Mouse (Mus musculus) ES-Bruce4 (cell line): ENCODE measurements around the gene Pphln1. TPM values are rescaled to one million over a fixed set of nuclear protein-coding genes. Genes with fewer than 3 reads are reported as not detected.

Source experiments
- H3K27ac ChIP-seq: 2 replicates; pipeline ENCODE4 v1.5.1; 2012; ENCODE audit warnings: low read length, inconsistent platforms; ENCODE audit not compliant: insufficient read depth
- H3K27me3 ChIP-seq: 2 replicates; pipeline ENCODE4 v1.6.1; 2012; ENCODE audit warnings: mild to moderate bottlenecking, low read length, inconsistent platforms; ENCODE audit not compliant: control insufficient read depth, poor library complexity, insufficient read depth, severe bottlenecking
- H3K36me3 ChIP-seq: 2 replicates; pipeline ENCODE4 v1.6.1; 2012; ENCODE audit warnings: inconsistent platforms, mild to moderate bottlenecking, low read length, moderate library complexity; ENCODE audit not compliant: control insufficient read depth, poor library complexity, insufficient read depth, severe bottlenecking
- H3K4me1 ChIP-seq: one replicate; pipeline ENCODE4 v1.8.1; 2011; ENCODE audit warnings: low read length; ENCODE audit not compliant: control insufficient read depth, insufficient read depth
- H3K4me3 ChIP-seq: 2 replicates; pipeline ENCODE4 v1.5.1; 2011; ENCODE audit warnings: low read depth, mild to moderate bottlenecking, low read length
- H3K9ac ChIP-seq: 2 replicates; pipeline ENCODE4 v1.6.1; 2012; ENCODE audit warnings: low read depth, mild to moderate bottlenecking, inconsistent platforms; ENCODE audit not compliant: poor library complexity, severe bottlenecking
- H3K9me3 ChIP-seq: replicated peaks from 2 replicates; pipeline ENCODE4 v1.6.1; 2012; ENCODE audit warnings: mild to moderate bottlenecking, low read length, inconsistent platforms; ENCODE audit not compliant: control insufficient read depth, poor library complexity, insufficient read depth, severe bottlenecking
- CTCF ChIP-seq: IDR thresholded peaks from one replicate; pipeline ENCODE4 v1.8.1; 2011; ENCODE audit warnings: low read depth, low read length
- EP300 ChIP-seq: IDR thresholded peaks from 2 replicates; pipeline ENCODE4 v1.6.1; 2011; ENCODE audit warnings: low read depth, low read length; ENCODE audit not compliant: insufficient read depth
- POLR2A ChIP-seq: IDR thresholded peaks from one replicate; pipeline ENCODE4 v1.8.1; 2011; ENCODE audit warnings: low read length; ENCODE audit not compliant: insufficient read depth
- polyA plus RNA-seq: library from polyadenylated mRNA; stranded (reverse); fragments of >200 nt; gene quantifications from 2 replicates; pipeline ENCODE4 v1.2.4, GENCODE M21; 2011; ENCODE audit warnings: low read depth; ENCODE audit not compliant: missing spikeins, insufficient read depth, insufficient read length

The Pphln1 gene
- polyA plus RNA-seq, 1 experiment, result 65.8 TPM

DNA sequence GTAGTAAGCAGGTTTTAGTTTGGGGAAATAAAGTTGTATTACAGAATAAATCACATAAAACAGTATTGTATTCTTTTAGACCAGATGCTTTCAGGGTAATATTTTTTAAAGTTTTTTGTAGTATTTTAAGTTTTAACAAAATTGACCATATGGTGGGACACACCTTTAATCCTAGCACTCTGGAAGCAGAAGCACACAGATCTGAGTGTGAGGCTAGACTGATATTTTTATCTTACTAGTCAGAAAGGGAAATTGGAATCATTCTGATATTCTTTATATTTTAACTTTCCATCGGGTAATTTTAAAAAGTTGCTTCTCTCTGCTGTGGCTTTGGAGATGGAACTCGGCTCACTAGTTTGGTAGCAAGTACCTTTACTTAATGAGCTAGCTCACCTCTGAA, 4.6 kb downstream of the Pphln1 start:
- H3K9ac ChIP-seq, result no peak overlapping the region
- TF ChIP-seq POLR2A, result no peak
- TF ChIP-seq EP300, result no peak
- no peak for TF ChIP-seq CTCF
- no peaks in the 10 kb centered on the region; the same call in 1 of the 2 replicates for H3K27me3 ChIP-seq
- H3K9me3 ChIP-seq, result no peaks in the 10 kb centered on the region
- no peak overlapping the region for H3K4me3 ChIP-seq
- no peak overlapping the region for H3K27ac ChIP-seq
- no peaks in the 10 kb centered on the region for H3K36me3 ChIP-seq
- H3K4me1 ChIP-seq, result no peaks in the 10 kb centered on the region

DNA sequence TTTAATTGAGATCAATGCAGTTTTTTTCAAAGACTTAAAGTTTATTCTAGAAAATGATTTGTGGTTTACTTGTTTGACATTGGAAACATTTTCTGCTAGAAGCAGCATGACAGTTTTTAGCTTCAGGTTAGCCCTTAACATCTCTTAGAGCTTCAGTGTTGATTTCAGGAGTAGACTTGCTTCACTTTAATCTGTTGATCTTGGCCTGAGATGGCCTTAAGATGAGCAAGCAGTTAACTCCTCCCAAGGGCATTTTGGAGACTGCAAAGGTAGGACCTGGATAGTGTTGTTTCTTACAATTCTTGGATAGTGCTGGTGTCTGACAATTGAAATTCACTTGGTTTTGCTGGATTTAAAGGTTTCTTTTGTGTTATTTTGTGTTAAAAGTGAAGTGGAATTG, 6.7 kb downstream of the Pphln1 start:
- Histone ChIP-seq H3K27ac (no peak overlapping the region), H3K4me1 (no peaks in the 10 kb centered on the region), H3K27me3 (no peaks in the 10 kb centered on the region; the same call in 1 of the 2 replicates), H3K9ac (no peak overlapping the region), H3K4me3 (no peak overlapping the region), H3K36me3 (no peaks in the 10 kb centered on the region; the same call in 1 of the 2 replicates), H3K9me3 (no peaks in the 10 kb centered on the region)
- TF ChIP-seq POLR2A (no peak), EP300 (no peak), CTCF (no peak)

DNA sequence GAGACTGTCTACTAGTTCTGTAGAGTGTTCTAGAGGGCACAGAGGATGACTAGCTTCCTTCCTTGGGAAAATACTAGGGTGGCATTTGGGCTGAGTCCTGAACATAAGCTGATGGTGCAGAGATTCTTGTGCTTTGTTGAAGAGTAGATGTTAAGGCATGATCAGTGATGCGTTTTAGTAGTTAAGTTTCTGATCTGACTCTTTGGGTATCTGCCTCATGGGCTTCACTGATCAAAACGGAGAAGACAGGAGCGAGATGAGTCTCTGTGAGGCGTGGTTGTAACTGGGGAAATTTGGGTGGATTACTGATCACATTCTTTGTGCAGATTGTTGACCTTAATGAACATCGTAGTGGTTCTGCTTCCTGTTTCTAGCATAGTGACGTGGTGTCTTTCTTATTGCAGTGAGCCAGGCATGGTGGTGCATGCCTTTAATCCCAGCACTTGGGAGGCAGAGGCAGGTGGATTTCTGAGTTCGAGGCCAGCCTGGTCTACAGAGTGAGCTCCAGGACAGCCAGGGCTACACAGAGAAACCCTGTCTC, 7.4 kb downstream of the Pphln1 start:
- TF ChIP-seq POLR2A, result no peak
- no peak for TF ChIP-seq EP300
- TF ChIP-seq CTCF, result no peak
- Histone ChIP-seq H3K36me3 (no peaks in the 10 kb centered on the region; the same call in 1 of the 2 replicates), H3K4me1 (no peaks in the 10 kb centered on the region), H3K9ac (no peak overlapping the region), H3K9me3 (no peaks in the 10 kb centered on the region), H3K4me3 (no peak overlapping the region), H3K27me3 (no peaks in the 10 kb centered on the region; the same call in 1 of the 2 replicates), H3K27ac (no peak overlapping the region)

DNA sequence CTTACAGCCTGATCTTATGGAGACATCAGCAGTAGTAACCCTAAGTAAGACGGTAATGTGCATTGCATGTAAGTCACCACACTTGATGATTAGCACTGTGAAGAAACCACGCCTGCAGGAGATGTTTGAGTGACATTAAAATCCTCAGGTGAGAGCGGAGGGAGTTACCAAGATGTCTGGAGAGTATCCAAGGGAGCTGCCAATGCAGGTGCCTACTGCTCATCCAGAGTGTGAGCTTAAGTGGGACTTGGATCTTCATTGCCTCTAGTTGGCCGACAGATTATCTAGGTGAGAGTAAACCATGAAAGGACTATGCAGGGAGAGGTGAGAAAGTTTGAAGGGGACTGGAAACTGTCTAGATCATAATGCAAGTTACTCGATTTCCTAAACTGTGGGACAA, 8.3 kb downstream of the Pphln1 start:
- TF ChIP-seq POLR2A (no peak), EP300 (no peak), CTCF (no peak)
- no peaks in the 10 kb centered on the region for H3K9me3 ChIP-seq
- H3K9ac ChIP-seq, result no peak overlapping the region
- no peaks in the 10 kb centered on the region for H3K27me3 ChIP-seq
- H3K27ac ChIP-seq, result no peak overlapping the region
- no peaks in the 10 kb centered on the region for H3K4me1 ChIP-seq
- no peak overlapping the region for H3K4me3 ChIP-seq
- H3K36me3 ChIP-seq, result no peaks in the 10 kb centered on the region; the same call in 1 of the 2 replicates

DNA sequence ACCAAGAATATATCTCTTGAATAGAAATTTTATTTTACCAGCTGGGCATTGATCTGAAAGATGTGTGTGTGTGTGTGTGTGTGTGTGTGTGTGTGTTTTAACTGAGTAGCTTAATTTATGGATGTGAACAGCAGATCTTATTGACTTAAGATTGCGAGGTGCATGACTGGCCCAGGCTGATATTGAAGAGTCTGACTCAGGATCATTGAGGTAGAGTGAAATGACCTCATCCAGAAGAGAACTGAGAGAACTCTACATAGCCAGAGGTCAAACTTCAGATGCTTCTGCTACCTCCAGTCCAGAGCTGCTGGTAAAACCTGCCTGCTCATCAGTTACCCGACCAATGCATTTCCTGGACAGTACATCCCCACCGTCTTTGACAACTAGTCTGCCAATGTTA, 14.3 kb downstream of the Pphln1 start:
- Histone ChIP-seq H3K27me3 (no peaks in the 10 kb centered on the region), H3K4me1 (no peaks in the 10 kb centered on the region), H3K36me3 (no peaks in the 10 kb centered on the region; the same call in 1 of the 2 replicates), H3K4me3 (no peak overlapping the region), H3K9me3 (no peaks in the 10 kb centered on the region), H3K9ac (no peak overlapping the region), H3K27ac (no peak overlapping the region)
- TF ChIP-seq EP300, result no peak
- TF ChIP-seq CTCF, result no peak
- no peak for TF ChIP-seq POLR2A

DNA sequence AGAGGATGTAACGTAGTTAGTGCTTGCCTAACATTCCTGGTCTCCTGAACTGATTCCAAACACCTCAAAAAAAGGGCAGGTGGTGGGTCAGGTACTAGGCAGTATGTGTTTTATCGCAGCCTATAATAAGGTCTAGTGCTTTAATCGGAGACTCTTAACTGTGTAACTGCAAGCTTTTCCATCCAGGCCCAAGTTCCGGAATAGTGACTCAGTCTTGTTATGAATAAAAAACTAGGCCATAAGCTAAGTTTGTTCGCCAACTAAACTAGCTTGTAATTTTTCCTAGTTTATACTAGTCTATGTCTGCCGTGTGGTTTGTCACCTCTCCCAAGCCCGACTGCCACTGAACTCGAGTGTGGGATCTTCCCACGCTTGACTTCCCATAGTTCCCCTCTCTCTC, 16.3 kb downstream of the Pphln1 start:
- H3K9ac ChIP-seq, result no peak overlapping the region
- TF ChIP-seq EP300 (no peak), CTCF (no peak), POLR2A (no peak)
- H3K4me1 ChIP-seq, result no peaks in the 10 kb centered on the region
- no peak overlapping the region for H3K27ac ChIP-seq
- H3K9me3 ChIP-seq, result no peaks in the 10 kb centered on the region
- no peaks in the 10 kb centered on the region for H3K27me3 ChIP-seq
- no peak overlapping the region for H3K4me3 ChIP-seq
- no peaks in the 10 kb centered on the region; the same call in 1 of the 2 replicates for H3K36me3 ChIP-seq
